Mouse (Mus musculus): ENCODE measurements around the gene Vipas39. TPM values are rescaled to one million over a fixed set of nuclear protein-coding genes. Genes with fewer than 3 reads are reported as not detected.

Vipas39 gene
- polyA plus RNA-seq, 1 experiment from 2014 or later: 55.1 TPM

Small RNAs within 50 kb of the gene (microRNA-seq; reads per million reads assigned to microRNA genes)
- gene Gm47293: not detected

Other genes starting within 250 kb of the Vipas39 start
- gene Tmem63c, start 244.9 kb downstream of the Vipas39 start, polyA plus RNA-seq (2016; fragmentation: Nextera tagmentation; extraction: Ambion mirVana): 0.26 and 0.76 TPM in 2 replicates
- gene Ngb, start 163.7 kb downstream of the Vipas39 start, polyA plus RNA-seq (2016; fragmentation: Nextera tagmentation; extraction: Ambion mirVana): 0.39 and 0.42 TPM in 2 replicates
- 29.5 and 32.5 TPM in 2 replicates for gene Gstz1, start 119.1 kb downstream of the Vipas39 start, polyA plus RNA-seq (2016; fragmentation: Nextera tagmentation; extraction: Ambion mirVana)
- 15.4 and 17.3 TPM in 2 replicates for gene Pomt2, start 118.3 kb downstream of the Vipas39 start, polyA plus RNA-seq (2016; fragmentation: Nextera tagmentation; extraction: Ambion mirVana)
- gene Samd15, start 66.5 kb downstream of the Vipas39 start, polyA plus RNA-seq (2016; fragmentation: Nextera tagmentation; extraction: Ambion mirVana): 0.52 and 1.8 TPM in 2 replicates
- gene Tmed8, start 65.8 kb downstream of the Vipas39 start, polyA plus RNA-seq (2016; fragmentation: Nextera tagmentation; extraction: Ambion mirVana): 3.6 and 3.8 TPM in 2 replicates
- gene Noxred1, start 27.5 kb downstream of the Vipas39 start, polyA plus RNA-seq (2016; fragmentation: Nextera tagmentation; extraction: Ambion mirVana): 0.77 and 0.89 TPM in 2 replicates
- gene Ahsa1, start 223 bp upstream of the Vipas39 start, polyA plus RNA-seq (2016; fragmentation: Nextera tagmentation; extraction: Ambion mirVana): 218 and 222 TPM in 2 replicates
- gene Ism2, start 33.4 kb upstream of the Vipas39 start, polyA plus RNA-seq (2016; fragmentation: Nextera tagmentation; extraction: Ambion mirVana): 1.0 and 1.4 TPM in 2 replicates
- gene Sptlc2, start 122.1 kb upstream of the Vipas39 start, polyA plus RNA-seq (2016; fragmentation: Nextera tagmentation; extraction: Ambion mirVana): 66.4 and 74.9 TPM in 2 replicates
- 278 and 300 TPM in 2 replicates for gene Slirp, start 177.6 kb upstream of the Vipas39 start, polyA plus RNA-seq (2016; fragmentation: Nextera tagmentation; extraction: Ambion mirVana)
- gene Alkbh1, start 177.8 kb upstream of the Vipas39 start, polyA plus RNA-seq (2016; fragmentation: Nextera tagmentation; extraction: Ambion mirVana): 73.2 and 76.0 TPM in 2 replicates
- 142 and 147 TPM in 2 replicates for gene Snw1, start 206.0 kb upstream of the Vipas39 start, polyA plus RNA-seq (2016; fragmentation: Nextera tagmentation; extraction: Ambion mirVana)
- gene Gm5788, start 228.5 kb upstream of the Vipas39 start, polyA plus RNA-seq (2016; fragmentation: Nextera tagmentation; extraction: Ambion mirVana): not detected in 2 replicates
- gene Gm8300, start 248.1 kb upstream of the Vipas39 start, polyA plus RNA-seq (2016; fragmentation: Nextera tagmentation; extraction: Ambion mirVana): not detected in 2 replicates

All from embryonic facial prominence, embryonic 12.5 days (tissue).